Mouse (Mus musculus) layer of hippocampus, postnatal 10 days (tissue): Measurements from ENCODE around the gene Selenof. TPM values are rescaled to one million over a fixed set of nuclear protein-coding genes. Genes with fewer than 3 reads are reported as not detected.

Experiments
- DNase-seq, 2 experiments: peaks; one replicate each; pipeline ENCODE4 v3.0.0; 2021; ENCODE audit warnings: low spot score in 2 of 2
- long read RNA-seq: library from polyadenylated mRNA; stranded (forward); transcript quantifications from one replicate; pipeline ENCODE4 v2.0.0, GENCODE M21; 2023
- total RNA-seq, 2 experiments: library from RNA; stranded (reverse); gene quantifications; 2 replicates each; pipeline ENCODE4 v1.2.3; 2021

The Selenof gene
- total RNA-seq = 100 to 1,000 TPM; 293 to 294 TPM
- long read RNA-seq, transcript Selenof-201 (5 exons, 1,514 nt) = major isoform, 160 of 167 reads
- long read RNA-seq, partial matches to known transcripts = 6 of 167 reads
- long read RNA-seq, other reads (novel, unspliced or antisense) = 1 of 167 reads

GRCm38 (mm10) chr3:144570047-144570815 is at the start of gene Selenof, which contains the start of gene Hs2st1:
Gene Selenof (plus strand): TSS chr3:144570304.
Gene Hs2st1 (minus strand): TSS chr3:144570181.
- DNase-seq = peak; percentile 92 to 95

- no peak for DNase-seq
Observed at GRCm38 (mm10) chr3:144527918-144528317, 42.2 kb upstream of the Selenof start.

DNA sequence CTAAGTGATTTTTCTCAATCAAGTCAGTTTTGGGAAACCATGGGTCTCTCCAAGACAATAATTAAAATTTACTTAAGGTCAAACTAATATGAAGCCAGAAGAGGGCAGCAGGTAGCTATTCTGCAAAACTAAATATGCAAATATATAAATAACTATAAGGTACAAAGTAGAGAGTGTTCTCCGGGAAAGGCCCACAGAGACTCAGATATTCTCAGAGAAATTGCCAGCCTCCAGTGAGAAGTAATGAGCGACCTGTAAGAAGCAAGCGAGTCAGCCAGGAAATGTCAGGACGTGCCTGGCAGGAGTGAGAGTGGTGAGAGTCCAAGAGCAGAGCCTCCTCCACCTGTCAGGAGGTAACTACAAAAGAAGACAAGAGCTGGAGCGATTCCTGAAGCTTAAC is 39.1 kb upstream of the Selenof start:
- peak in 1 of 2 experiments; percentile 20 for DNase-seq

GRCm38 (mm10) chr3:144535056-144535455 is 35.0 kb upstream of the Selenof start:
- no peak for DNase-seq

DNA sequence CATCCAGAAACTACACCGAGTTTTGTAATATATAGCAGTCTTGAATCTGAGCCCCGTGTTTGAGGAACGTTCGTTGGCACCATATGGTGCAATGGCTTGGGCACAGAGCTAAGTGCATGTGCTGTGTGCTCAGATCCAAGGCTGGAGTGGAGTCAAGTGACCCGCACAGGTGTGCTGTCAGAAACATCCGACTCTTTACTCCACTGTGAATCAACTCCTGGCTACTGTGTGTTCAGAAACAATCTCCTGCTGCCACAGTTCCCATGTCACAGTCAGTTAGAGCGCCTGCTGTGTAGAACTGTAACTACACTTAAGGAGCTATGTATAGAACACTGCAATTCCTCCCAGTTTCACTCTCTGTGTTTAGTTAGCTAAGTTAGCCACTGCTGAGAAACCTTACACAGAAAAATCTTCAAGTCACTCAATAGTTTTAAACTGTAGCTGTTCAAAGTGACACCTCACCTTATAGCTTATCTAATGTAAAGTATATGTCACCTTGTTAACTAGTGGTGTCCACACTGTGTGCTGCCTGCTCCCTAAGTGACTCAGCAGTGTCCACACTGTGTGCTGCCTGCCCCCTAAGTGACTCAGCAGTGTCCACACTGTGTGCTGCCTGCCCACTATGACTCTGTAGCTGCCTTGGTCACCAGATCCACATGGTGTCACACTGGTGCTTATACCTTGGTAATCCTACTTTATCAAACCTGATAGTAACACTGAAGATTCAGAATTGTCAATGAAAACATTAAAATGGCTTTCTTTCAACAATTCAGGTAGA is 32.8 kb upstream of the Selenof start:
- no peak for DNase-seq

DNA sequence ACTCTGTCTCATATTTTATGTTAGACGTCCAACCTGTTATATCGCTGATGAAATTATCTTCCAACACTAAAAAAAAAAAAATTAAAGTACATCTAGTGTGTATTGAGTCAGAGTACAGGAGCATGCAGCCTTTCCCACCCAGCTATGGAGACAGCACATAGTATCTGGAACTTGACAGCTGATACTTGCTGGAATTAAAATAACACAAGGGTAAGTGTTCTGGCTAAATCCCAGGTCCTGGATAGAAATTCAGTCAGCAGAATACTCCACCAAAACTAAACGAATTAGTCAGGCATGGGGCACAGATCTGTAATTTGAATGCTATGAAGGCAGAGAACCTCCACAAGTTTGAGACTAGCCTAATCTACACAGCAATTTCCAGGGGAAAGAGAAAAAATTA is 31.1 kb upstream of the Selenof start:
- no peak for DNase-seq

GRCm38 (mm10) chr3:144540805-144541204 is 29.3 kb upstream of the Selenof start:
- DNase-seq = no peak

GRCm38 (mm10) chr3:144541906-144542438 is 28.1 kb upstream of the Selenof start:
- DNase-seq = no peak

DNA sequence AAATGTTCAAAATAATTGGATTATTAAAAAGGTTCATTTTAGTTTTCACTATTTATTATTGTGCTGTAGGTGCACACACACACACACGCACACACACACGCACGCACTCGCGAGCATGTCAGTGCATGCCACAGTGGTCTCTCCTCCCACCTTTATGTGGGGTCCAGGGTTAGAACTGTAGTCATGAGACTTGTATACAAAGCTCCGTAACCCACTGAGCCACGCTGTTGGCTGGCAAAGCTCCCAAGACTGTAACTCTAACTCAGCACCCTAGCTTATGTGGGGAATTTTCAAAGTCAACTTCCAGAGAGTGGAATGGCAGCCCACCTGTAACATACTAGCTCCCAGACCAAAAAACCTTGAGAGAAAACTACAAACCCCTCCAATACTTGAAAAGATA is 25.0 kb upstream of the Selenof start:
- DNase-seq = no peak

GRCm38 (mm10) chr3:144545832-144546231 is 24.3 kb upstream of the Selenof start:
- DNase-seq = no peak

DNA sequence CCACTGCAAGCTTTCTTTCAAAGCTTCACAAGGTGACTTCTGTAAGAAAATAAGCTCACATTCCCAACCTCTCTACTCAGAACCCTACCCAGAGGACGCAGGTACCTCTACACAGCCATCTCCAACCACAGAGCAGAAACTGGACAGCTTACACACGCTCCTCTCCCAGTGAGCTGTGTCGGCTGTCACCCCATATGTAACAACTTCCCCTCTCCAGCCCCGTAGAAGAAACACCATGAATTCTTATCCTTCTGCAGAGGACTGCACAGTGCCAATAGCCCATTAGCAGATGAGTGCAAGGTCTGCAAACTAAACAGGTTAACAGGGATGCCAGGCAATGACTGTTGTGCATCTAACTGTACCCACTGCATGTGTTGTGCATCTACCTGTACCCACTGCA is 23.6 kb upstream of the Selenof start:
- DNase-seq = no peak

GRCm38 (mm10) chr3:144548186-144548845 is 21.8 kb upstream of the Selenof start:
- peak in 1 of 2 experiments; percentile 42 for DNase-seq

- DNase-seq = no peak
Observed at GRCm38 (mm10) chr3:144550036-144550435, 20.1 kb upstream of the Selenof start.

DNA sequence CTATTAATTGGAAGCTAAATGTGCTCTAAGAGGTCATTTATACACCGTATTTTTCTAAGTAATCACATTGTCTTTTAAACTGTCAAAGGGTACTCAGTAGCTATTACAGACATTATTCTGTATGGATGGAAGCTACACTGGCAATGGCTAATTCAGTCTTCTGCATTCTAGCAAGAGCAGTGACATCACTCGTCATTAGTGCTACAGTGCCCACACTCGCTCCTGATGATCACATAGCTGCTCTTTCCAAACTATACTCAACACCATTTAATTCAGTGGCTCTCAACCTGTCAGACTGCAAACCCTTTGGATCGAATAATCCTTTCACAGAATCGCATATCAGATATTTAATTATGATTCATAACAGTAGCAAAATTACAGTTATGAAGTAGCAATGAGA is 19.4 kb upstream of the Selenof start:
- DNase-seq = no peak

- no peak for DNase-seq
Observed at GRCm38 (mm10) chr3:144551416-144551815, 18.7 kb upstream of the Selenof start.

- DNase-seq = no peak
Observed at GRCm38 (mm10) chr3:144553942-144554341, 16.2 kb upstream of the Selenof start.

DNA sequence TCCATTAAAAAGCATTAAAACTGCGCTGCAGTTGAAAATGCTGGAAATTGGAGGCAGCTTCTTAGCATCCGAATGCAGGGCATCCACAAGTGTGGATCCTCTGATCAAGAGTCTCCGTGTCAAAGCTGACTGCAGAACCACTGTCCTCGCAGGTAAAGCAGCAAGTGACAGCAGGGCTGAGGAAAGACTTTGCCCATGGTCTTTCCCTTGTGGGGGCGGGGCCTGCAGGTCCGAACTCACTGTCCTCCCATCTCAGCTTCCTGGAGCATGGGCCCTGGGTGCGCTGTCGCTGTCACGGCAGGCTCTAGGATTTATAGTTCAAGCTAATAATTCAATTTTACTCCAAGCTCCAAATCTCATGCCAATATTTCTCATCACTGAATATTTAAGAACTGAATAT is 15.6 kb upstream of the Selenof start:
- DNase-seq = no peak

DNA sequence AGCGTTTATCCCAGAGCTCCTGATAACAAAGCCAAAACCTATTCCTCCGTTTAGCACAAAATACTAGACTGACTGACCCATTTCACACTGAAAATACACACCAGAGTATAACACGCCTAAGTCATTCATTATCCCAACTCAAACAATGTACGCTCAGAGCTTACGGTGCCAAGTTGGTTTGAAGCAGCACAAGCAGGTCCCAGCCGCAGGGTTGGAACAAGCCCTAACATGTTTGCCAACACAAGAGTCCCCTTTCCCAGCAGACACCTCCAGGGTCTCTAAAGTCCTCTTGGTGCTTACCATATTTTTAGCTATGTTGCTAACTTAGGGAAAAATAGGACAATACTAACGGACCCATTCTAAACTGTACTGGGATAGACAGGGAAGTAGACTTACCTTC is 15.0 kb upstream of the Selenof start:
- DNase-seq = no peak

DNA sequence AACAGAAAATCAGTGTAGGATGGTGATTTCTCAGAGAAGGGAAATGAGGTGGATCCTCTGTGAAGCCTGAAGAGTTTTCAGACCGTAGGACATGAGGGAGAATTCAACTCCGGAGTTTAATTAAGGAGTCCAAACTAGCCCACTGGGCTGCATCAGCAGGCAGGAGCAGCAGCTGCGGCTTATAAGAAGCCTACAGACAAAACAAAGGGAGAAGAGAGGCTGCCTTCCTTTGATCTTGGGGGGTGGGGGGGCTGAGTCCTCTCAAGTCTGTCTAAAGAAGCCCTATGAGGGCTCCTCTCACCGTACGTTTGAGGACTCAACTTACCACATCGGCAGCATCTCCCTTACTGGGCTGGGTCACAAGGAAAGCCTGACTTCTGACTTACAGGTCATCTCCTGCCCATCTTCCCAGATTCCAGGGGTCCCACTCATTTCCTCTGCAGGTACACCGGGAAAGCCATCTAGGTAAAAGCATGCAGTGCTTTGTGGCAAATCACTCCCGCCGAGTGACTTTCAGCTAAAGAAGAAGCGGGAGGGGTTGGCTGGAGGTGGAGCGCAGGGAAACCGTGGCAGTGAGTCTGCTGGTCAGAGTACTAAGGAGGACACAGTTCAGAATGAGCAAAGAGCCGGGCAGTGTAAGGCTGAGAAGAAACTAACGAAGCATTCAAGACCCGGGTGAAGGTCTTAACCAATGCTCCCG is 13.3 kb upstream of the Selenof start:
- no peak for DNase-seq

DNA sequence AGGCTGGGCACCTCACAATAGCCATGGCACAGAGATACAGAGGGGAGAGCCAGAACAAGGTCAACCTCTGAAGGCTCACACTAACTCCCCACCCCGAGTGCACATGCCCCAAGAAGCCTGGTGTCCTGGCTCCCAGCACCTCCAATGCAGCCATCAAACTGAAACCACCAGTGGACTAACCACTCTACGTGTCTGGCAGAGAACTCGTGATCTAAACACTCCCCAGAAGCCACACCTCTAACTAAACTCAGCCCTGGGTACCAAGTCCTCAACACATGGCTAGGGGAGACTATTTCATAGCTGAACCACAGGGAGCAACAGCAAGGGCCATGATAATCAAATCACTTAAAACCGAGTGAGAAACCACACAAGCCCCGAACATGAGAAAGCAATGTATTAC is 11.8 kb upstream of the Selenof start:
- no peak for DNase-seq
